Mouse (Mus musculus) G1E (cell line): ENCODE measurements at regions not wholly inside any gene's neighbourhood (a gene's known extent, or its start where the extent isn't known, plus 50 kb on each side); places are given as distances from the start of the nearest gene placed in this dataset.

Source experiments
- CTCF ChIP-seq: IDR thresholded peaks from 2 replicates; pipeline ENCODE4 v1.5.1; 2012; ENCODE audit warnings: low read depth, low read length, inconsistent platforms, mixed read lengths
- GATA1 ChIP-seq: IDR thresholded peaks from 2 replicates; pipeline ENCODE4 v1.6.1; 2012; ENCODE audit warnings: borderline replicate concordance, low read length, inconsistent platforms, mixed read lengths
- GATA2 ChIP-seq: IDR thresholded peaks from 2 replicates; pipeline ENCODE4 v1.6.1; 2012; ENCODE audit warnings: low read depth, low read length, inconsistent platforms, borderline replicate concordance
- TAL1 ChIP-seq: conservative IDR thresholded peaks from 2 replicates; pipeline ENCODE4 v1.6.1; 2012; ENCODE audit warnings: low read depth, low read length, inconsistent platforms, mixed read lengths

DNA sequence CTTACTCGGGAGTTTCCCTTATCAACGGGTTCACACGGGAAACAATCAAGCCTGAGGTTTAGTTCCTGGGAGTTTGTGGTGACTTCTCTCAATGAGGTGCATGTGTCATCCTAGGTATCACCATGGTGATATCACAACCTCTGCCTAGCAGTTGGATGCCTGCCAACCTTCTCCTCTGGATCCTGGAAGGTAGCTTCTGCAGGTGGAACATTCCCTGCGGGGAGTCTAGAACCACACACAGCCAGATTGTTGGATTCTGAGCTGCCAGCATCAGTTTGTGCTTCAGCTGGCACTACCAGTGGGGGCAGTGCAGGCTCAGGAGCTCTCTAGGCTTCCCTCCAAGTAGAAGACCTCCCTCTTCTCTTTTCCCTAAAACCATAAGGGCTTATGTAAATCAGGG lies 581.8 kb downstream of the Tox3 start:
- no peak for TF ChIP-seq CTCF
- no peak for TF ChIP-seq TAL1
- TF ChIP-seq GATA2: no peak
- TF ChIP-seq GATA1: no peak
